Mouse (Mus musculus) intestine, embryonic 14.5 days (tissue): ENCODE results near the gene Phgr1. TPM values are rescaled to one million over a fixed set of nuclear protein-coding genes. Genes with fewer than 3 reads are reported as not detected.
A peak's percentile ranks its signal among the peaks of the same experiment; 100 is the strongest.

Source experiments
- ATAC-seq: fragments of 200-750 bp; cut with Nextera tagmentation; replicated peaks from 2 replicates; pipeline ENCODE4 v1.8.0; 2017; ENCODE audit warnings: low read depth, moderate number of reproducible peaks, moderate TSS enrichment, moderate library complexity; ENCODE audit not compliant: low FRiP score, low TSS enrichment
- DNase-seq: peaks from one replicate; pipeline ENCODE4 v3.0.0-alpha.2; 2018; ENCODE audit warnings: low spot score
- H3K27ac ChIP-seq: fragments of 300-500 bp; sonication (generic); 2 replicates; pipeline ENCODE4 v1.5.1; 2014; ENCODE audit warnings: low read depth, mild to moderate bottlenecking, control low read depth
- H3K27me3 ChIP-seq: fragments of 300-500 bp; sonication (generic); replicated peaks from 2 replicates; pipeline ENCODE4 v1.6.1; 2014; ENCODE audit warnings: low read length, control low read depth; ENCODE audit not compliant: control insufficient read depth, insufficient read depth
- H3K36me3 ChIP-seq: fragments of 300-500 bp; sonication (generic); 2 replicates; pipeline ENCODE4 v1.6.1; 2014; ENCODE audit warnings: low read length, control low read depth; ENCODE audit not compliant: control insufficient read depth, insufficient read depth
- H3K4me1 ChIP-seq: fragments of 300-500 bp; sonication (generic); replicated peaks from 2 replicates; pipeline ENCODE4 v1.6.1; 2014; ENCODE audit warnings: low read length, control low read depth, mixed read lengths; ENCODE audit not compliant: control insufficient read depth, insufficient read depth
- H3K4me2 ChIP-seq: fragments of 300-500 bp; sonication (generic); 2 replicates; pipeline ENCODE4 v1.6.1; 2014; ENCODE audit warnings: low read length
- H3K4me3 ChIP-seq: fragments of 300-500 bp; sonication (generic); 2 replicates; pipeline ENCODE4 v1.5.1; 2014; ENCODE audit warnings: low read depth, low read length, control low read depth, mixed read lengths
- H3K9ac ChIP-seq: fragments of 300-500 bp; sonication (generic); 2 replicates; pipeline ENCODE4 v1.6.1; 2014; ENCODE audit warnings: mild to moderate bottlenecking, low read length
- H3K9me3 ChIP-seq: fragments of 300-500 bp; sonication (generic); 2 replicates; pipeline ENCODE4 v1.6.1; 2016; ENCODE audit warnings: low read length, control low read depth; ENCODE audit not compliant: control insufficient read depth
- WGBS: fragments of 180-500 bp; shearing (Covaris S2); extraction: QIAGEN DNeasy Blood & Tissue Kit; methylation state at CpG from one replicate; pipeline ENCODE4 v1.1.7; 2014; 5-methylcytosine and 5-hydroxymethylcytosine counted together
- polyA plus RNA-seq: library from polyadenylated mRNA; unstranded; fragments of >200 nt; fragmentation: Nextera tagmentation; extraction: Ambion mirVana; gene quantifications from 2 replicates; pipeline ENCODE4 v1.2.1, GENCODE M21; 2014

Gene Phgr1
- polyA plus RNA-seq, 1 experiment from 2014 or later = 45.1 TPM

- peak overlapping the region; percentile 30 for H3K4me3 ChIP-seq
- no peaks in the 10 kb centered on the region for H3K36me3 ChIP-seq
- no peaks in the 10 kb centered on the region for H3K9me3 ChIP-seq
- no peaks in the 10 kb centered on the region for H3K27me3 ChIP-seq
- H3K4me1 ChIP-seq = no peaks in the 10 kb centered on the region
- no peak for DNase-seq
- peak; percentile 17; the same call in 1 of the 2 replicates for ATAC-seq
- 0 out of 2 replicates have a peak overlapping the region, but pooled peaks have one; percentile 17 for H3K9ac ChIP-seq
- no peak overlapping the region for H3K27ac ChIP-seq
- 14% methylated on average over 10 of the region's 10 CpGs for WGBS
- H3K4me2 ChIP-seq = peak overlapping the region; percentile 58
Observed at GRCm38 (mm10) chr2:118779065-118779464, 6.5 kb downstream of the Phgr1 start.

DNA sequence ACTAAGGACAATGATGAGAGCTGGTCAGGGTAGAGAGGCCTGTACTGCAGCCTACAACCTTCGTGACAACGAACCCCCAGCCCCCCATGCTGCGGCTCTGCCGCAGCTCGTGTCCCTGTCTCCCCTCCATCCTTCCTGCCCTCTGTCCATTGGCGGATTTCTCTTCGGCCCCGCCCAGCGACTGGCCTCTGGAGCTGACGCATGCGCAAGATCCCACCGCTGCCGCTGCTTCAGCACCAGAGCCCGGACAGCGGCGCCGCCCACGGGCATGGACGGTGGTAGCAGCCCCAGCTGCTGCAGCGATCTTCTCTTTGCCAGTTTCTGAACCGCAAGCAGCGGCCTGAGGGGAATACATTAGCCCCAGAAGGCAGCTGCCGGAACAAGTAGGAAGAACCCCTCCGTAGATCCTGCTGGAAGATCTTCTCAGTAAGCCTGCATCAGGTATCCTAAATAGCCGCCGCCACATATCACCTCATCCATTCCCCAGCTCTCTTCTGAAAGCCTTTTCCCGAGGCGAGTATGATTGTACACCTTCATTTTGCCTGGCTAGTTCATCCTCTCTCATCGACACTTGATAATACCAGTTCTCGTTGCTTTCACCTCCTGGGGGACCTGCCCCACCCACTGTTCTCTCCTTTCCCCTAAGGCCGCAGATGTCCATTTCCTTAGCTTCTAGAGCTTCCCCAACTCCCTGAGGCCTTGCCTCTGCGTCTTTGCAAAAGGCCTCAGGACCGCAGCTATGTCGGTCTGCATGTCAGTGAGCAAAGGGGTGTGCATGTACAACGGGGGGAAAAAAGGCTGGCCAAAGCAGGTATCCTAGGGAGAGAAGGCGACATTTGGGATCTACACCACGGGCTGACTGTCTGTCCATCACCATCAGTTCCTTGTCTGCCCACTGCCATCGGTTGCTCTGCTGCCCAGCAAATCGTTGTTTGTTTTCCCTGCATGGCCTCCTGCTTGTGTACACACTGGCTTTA is 7.2 kb downstream of the Phgr1 start, which contains the start of gene Disp2:
Disp2 (plus strand) TSS at position 216 of the 977 bp plus-strand sequence.
- 0 out of 2 replicates have a peak within 1 kb of the TSS, but pooled peaks have one; percentile 17 for H3K9ac ChIP-seq
- no peaks in the 10 kb centered on the region for H3K9me3 ChIP-seq
- no peaks in the 10 kb centered on the region for H3K4me1 ChIP-seq
- ATAC-seq = peak; percentile 88
- no peaks in the 10 kb centered on the region for H3K36me3 ChIP-seq
- DNase-seq = peak; percentile 96
- H3K4me2 ChIP-seq = peak within 1 kb of the TSS; percentile 58
- no peak within 1 kb of the TSS for H3K27ac ChIP-seq
- 0 out of 2 replicates have a peak, but pooled peaks cover 3% of the 10 kb centered on the region for H3K27me3 ChIP-seq
- peak within 1 kb of the TSS; percentile 30 for H3K4me3 ChIP-seq
- WGBS = 11% methylated on average over 39 of the region's 39 CpGs

DNA sequence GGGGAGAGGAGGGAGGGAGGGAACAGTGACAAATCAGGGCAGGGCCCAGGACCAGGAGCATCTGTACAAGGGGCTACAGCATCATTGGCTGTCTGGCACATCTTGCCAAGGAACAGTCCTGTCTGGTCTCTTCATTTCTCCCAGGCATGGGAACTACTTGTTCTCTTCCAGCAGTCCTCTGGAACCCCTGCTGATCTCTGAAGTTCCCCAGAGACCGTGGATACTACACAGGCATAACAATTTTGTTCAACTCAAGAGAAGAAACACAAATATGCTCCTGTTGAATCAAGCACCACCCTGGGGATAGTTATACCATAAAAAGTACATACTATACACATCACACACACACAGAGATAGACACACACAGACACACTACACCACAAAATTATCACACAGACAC is 8.5 kb downstream of the Phgr1 start:
- Histone ChIP-seq H3K27me3 (0 out of 2 replicates have a peak, but pooled peaks cover 3% of the 10 kb centered on the region), H3K9ac (no peak overlapping the region), H3K4me2 (no peak overlapping the region), H3K27ac (no peak overlapping the region), H3K36me3 (no peaks in the 10 kb centered on the region), H3K4me3 (no peak overlapping the region), H3K4me1 (no peaks in the 10 kb centered on the region), H3K9me3 (no peaks in the 10 kb centered on the region)
- DNase-seq (no peak), ATAC-seq (no peak)
- WGBS = 28% methylated on average over 1 of the region's 1 CpGs

- Histone ChIP-seq H3K4me1 (no peaks in the 10 kb centered on the region), H3K27ac (no peak overlapping the region), H3K36me3 (no peaks in the 10 kb centered on the region), H3K9ac (no peak overlapping the region), H3K27me3 (0 out of 2 replicates have a peak, but pooled peaks cover 3% of the 10 kb centered on the region), H3K9me3 (no peaks in the 10 kb centered on the region), H3K4me3 (no peak overlapping the region), H3K4me2 (no peak overlapping the region)
- no peak for DNase-seq
- ATAC-seq = no peak
- WGBS = 61% methylated on average over 4 of the region's 4 CpGs
Observed at GRCm38 (mm10) chr2:118782303-118782702, 9.7 kb downstream of the Phgr1 start.

- H3K27me3 ChIP-seq = 0 out of 2 replicates have a peak, but pooled peaks cover 3% of the 10 kb centered on the region
Observed at GRCm38 (mm10) chr2:118783093-118783492, 10.5 kb downstream of the Phgr1 start.

DNA sequence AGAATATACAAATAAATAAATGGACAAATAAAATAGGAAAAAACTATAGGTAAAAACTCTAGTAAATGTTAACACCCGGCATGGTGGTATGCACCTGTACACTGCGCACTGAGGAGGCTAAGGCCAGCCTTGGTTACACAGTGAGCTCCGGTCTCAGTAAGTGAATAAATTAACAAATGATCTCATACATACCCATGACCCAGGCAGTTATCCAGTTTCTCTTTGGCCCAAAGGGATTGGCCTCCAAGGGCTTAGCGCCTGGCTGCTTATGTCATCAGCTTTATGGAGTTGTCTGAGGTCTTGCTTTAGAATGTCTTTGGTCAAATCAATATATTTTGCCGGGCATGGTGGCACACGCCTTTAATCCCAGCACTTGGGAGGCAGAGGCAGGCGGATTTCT is 11.1 kb downstream of the Phgr1 start:
- ATAC-seq = no peak
- Histone ChIP-seq H3K4me3 (no peak overlapping the region), H3K27ac (no peak overlapping the region), H3K27me3 (0 out of 2 replicates have a peak, but pooled peaks cover 3% of the 10 kb centered on the region), H3K9me3 (no peaks in the 10 kb centered on the region), H3K9ac (no peak overlapping the region), H3K4me1 (no peaks in the 10 kb centered on the region), H3K4me2 (no peak overlapping the region), H3K36me3 (no peaks in the 10 kb centered on the region)
- 88% methylated on average over 7 of the region's 7 CpGs for WGBS
- no peak for DNase-seq

More at GRCm38 (mm10) chr2:118783093-118783492, 10.5 kb downstream of the Phgr1 start:
- DNase-seq (no peak), ATAC-seq (no peak)
- Histone ChIP-seq H3K36me3 (no peaks in the 10 kb centered on the region), H3K9ac (no peak overlapping the region), H3K27ac (no peak overlapping the region), H3K4me1 (no peaks in the 10 kb centered on the region), H3K4me3 (no peak overlapping the region), H3K4me2 (no peak overlapping the region), H3K9me3 (no peaks in the 10 kb centered on the region)
- WGBS = 53% methylated on average over 5 of the region's 5 CpGs

- ATAC-seq = no peak
- Histone ChIP-seq H3K27me3 (0 out of 2 replicates have a peak, but pooled peaks cover 3% of the 10 kb centered on the region), H3K4me2 (no peak overlapping the region), H3K4me3 (no peak overlapping the region), H3K36me3 (no peaks in the 10 kb centered on the region), H3K9ac (no peak overlapping the region), H3K27ac (no peak overlapping the region), H3K4me1 (peaks cover 5% of the 10 kb centered on the region), H3K9me3 (no peaks in the 10 kb centered on the region)
- WGBS = 81% methylated on average over 5 of the region's 5 CpGs
- no peak for DNase-seq
Observed at GRCm38 (mm10) chr2:118786525-118786924, 14.0 kb downstream of the Phgr1 start.

GRCm38 (mm10) chr2:118789501-118789900 is 16.9 kb downstream of the Phgr1 start:
- no peak for ATAC-seq
- Histone ChIP-seq H3K27ac (no peak overlapping the region), H3K9me3 (no peaks in the 10 kb centered on the region), H3K4me1 (peaks cover 5% of the 10 kb centered on the region), H3K4me3 (no peak overlapping the region), H3K9ac (no peak overlapping the region), H3K4me2 (no peak overlapping the region), H3K36me3 (no peaks in the 10 kb centered on the region), H3K27me3 (0 out of 2 replicates have a peak, but pooled peaks cover 2% of the 10 kb centered on the region)
- 91% methylated on average over 11 of the region's 11 CpGs for WGBS
- no peak for DNase-seq
